ENCODE assay signal across 16 mouse cellular contexts in the genomic region with DNA sequence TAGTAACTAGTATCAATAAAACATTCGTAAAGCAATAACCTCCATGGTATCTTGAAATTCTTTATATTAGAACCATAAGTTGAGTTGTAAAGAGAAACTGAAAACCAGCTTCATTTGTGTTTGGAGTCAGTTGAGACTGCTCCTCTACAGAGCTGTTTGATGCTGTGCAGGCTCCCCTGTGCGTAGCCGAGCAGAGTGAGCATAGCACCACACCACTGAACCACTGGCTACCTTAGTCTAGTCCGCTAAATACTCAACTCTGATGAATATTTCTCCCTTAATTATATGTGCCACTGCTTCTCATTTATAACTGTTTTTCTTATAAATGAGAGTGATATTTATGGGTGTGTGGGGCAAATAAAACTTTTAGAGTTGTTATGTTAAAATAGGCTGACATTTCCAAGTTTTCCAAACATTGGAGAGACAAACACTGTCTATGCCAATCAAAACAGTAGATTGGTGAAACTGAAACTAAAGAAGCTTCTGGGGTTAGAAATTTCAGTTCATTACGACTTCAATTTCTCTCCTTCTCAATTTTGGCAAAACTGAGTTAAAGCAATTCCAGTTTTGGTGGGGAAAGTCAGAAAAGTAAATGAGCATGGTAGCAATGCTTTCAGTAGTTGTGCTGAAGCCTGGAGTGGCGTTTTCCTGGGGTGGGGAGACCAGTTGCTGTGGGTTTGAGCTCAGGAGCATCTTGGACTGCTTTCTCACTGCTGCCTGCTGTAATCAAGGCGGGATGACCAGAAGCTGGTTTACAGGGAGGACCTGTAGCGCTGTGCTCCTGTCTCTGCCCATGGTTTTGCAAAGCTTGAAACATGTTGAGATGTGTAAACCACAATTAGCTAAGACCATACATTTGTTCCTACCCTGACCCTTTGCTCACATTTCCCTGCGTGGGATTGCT.
A peak's percentile ranks its signal among the peaks of the same experiment; 100 is the strongest.
DNase-seq lines count a peak whose midpoint lies in the region; ATAC-seq and TF ChIP-seq lines count a peak whose summit lies in the region.
"Had no signal": no experiment of that assay in that cellular context is flagged by ENCODE, and none has a peak within 500 bp of the region (broad histone marks: within the 10 kb centered on the region; RNA-seq: fewer than 3 reads in every experiment).

No protein-coding gene starts in this region.

- no peaks in the 10 kb centered on the region for H3K4me1 ChIP-seq in heart, embryonic 10.5 days
- 0 out of 2 replicates have a peak, but pooled peaks cover 3% of the 10 kb centered on the region for H3K4me1 ChIP-seq in lung, adult 2 months (ENCODE audit: control insufficient read depth, insufficient read depth, low read length)
- peaks cover 2% of the 10 kb centered on the region; the same call in 1 of the 2 replicates for H3K4me1 ChIP-seq in brown adipose tissue, adult 24 weeks (ENCODE audit: control insufficient read depth, insufficient read depth, insufficient read length, low read length)
- H3K4me1 ChIP-seq in forebrain, embryonic 14.5 days (ENCODE audit: control insufficient read depth, insufficient read depth, low read length) = no peaks in the 10 kb centered on the region
- H3K4me1 ChIP-seq: forebrain, embryonic 15.5 days; liver, embryonic 12.5 days; neural tube, embryonic 12.5 days had no signal

- H3K27ac ChIP-seq in heart, embryonic 10.5 days = no peak overlapping the region
- peak overlapping the region; percentile 52 for H3K27ac ChIP-seq in brown adipose tissue, adult 24 weeks (replicated peaks; ENCODE audit: low read depth, low read length)
- no peak overlapping the region for H3K27ac ChIP-seq in forebrain, embryonic 14.5 days (ENCODE audit: low read depth, low read length)
- H3K27ac ChIP-seq: forebrain, embryonic 15.5 days; hindbrain, embryonic 14.5 days; liver, embryonic 12.5 days; neural tube, embryonic 12.5 days had no signal

- WGBS in heart, embryonic 10.5 days = 79% methylated on average over 9 of the region's 9 CpGs
- WGBS in lung, adult 2 months = 71% methylated on average over 9 of the region's 9 CpGs
- 86% methylated on average over 9 of the region's 9 CpGs for WGBS in forebrain, embryonic 14.5 days

- DNase-seq in heart, adult 8-10 months (ENCODE audit: low spot score) = peak; percentile 30
- DNase-seq in heart, embryonic 10.5 days (ENCODE audit: low spot score) = no peak
- no peak for DNase-seq in lung, adult 2 months
- no peak for DNase-seq in lung, adult 18-20 months
- DNase-seq in forebrain, embryonic 14.5 days (ENCODE audit: low spot score) = no peak
- no peak for DNase-seq in thymus, postnatal 10 days (ENCODE audit: low spot score in 2 of 2)
- DNase-seq: cerebellum, postnatal 25 days; kidney, postnatal 14 days; thymus, postnatal 36 days had no signal

- no peak for TF ChIP-seq POLR2A in lung, adult 2 months (IDR thresholded peaks at IDR 0.05; ENCODE audit: borderline replicate concordance, extremely low read depth, low read depth, low read length)

- H3K4me2 ChIP-seq in forebrain, embryonic 14.5 days (ENCODE audit: low read length) = no peak overlapping the region
- H3K4me2 ChIP-seq: forebrain, embryonic 15.5 days; hindbrain, embryonic 14.5 days; liver, embryonic 12.5 days; neural tube, embryonic 12.5 days had no signal

- no peak overlapping the region for H3K4me3 ChIP-seq in heart, embryonic 10.5 days
- H3K4me3 ChIP-seq in lung, adult 2 months (replicated peaks; ENCODE audit: extremely low read depth, low read depth, low read length) = peak overlapping the region; percentile 54
- peak overlapping the region; percentile 53 for H3K4me3 ChIP-seq in brown adipose tissue, adult 24 weeks (ENCODE audit: insufficient read depth, low read depth, low read length)
- no peak overlapping the region for H3K4me3 ChIP-seq in forebrain, embryonic 14.5 days (ENCODE audit: low read depth, low read length)
- H3K4me3 ChIP-seq: forebrain, embryonic 15.5 days; liver, embryonic 12.5 days; neural tube, embryonic 12.5 days had no signal

- no peak for TF ChIP-seq CTCF in lung, adult 2 months (IDR thresholded peaks at IDR 0.05; ENCODE audit: insufficient read depth, low read length)

- H3K36me3 ChIP-seq in heart, embryonic 10.5 days = no peaks in the 10 kb centered on the region
- H3K36me3 ChIP-seq in forebrain, embryonic 14.5 days (ENCODE audit: control insufficient read depth, insufficient read depth, low read length) = no peaks in the 10 kb centered on the region
- H3K36me3 ChIP-seq: forebrain, embryonic 15.5 days; liver, embryonic 12.5 days; neural tube, embryonic 12.5 days had no signal

- H3K9me3 ChIP-seq in heart, embryonic 10.5 days = no peaks in the 10 kb centered on the region
- no peaks in the 10 kb centered on the region for H3K9me3 ChIP-seq in forebrain, embryonic 14.5 days (replicated peaks; ENCODE audit: control insufficient read depth, low read length)
- H3K9me3 ChIP-seq: forebrain, embryonic 15.5 days; liver, embryonic 12.5 days; neural tube, embryonic 12.5 days had no signal

- no peaks in the 10 kb centered on the region for H3K27me3 ChIP-seq in heart, embryonic 10.5 days (ENCODE audit: insufficient read depth, poor library complexity, severe bottlenecking)
- no peaks in the 10 kb centered on the region for H3K27me3 ChIP-seq in forebrain, embryonic 14.5 days (replicated peaks; ENCODE audit: control insufficient read depth, insufficient read depth, low read length)
- H3K27me3 ChIP-seq: forebrain, embryonic 15.5 days; liver, embryonic 12.5 days; neural tube, embryonic 12.5 days had no signal

- H3K9ac ChIP-seq in forebrain, embryonic 14.5 days (ENCODE audit: low read length) = no peak overlapping the region
- H3K9ac ChIP-seq: forebrain, embryonic 15.5 days; hindbrain, embryonic 14.5 days; liver, embryonic 12.5 days; neural tube, embryonic 12.5 days had no signal

- 0 out of 2 replicates have a peak, but pooled peaks have one; percentile 11 for ATAC-seq in megakaryocyte progenitor cell, adult 5-6 weeks (replicated peaks; ENCODE audit: poor library complexity)
- no peak for ATAC-seq in forebrain, embryonic 14.5 days
- ATAC-seq: forebrain, embryonic 15.5 days; intestine, embryonic 16.5 days; liver, embryonic 12.5 days had no signal

Comparison
In these comparisons a context has a peak if more than half of its experiments do, and no peak if none do; other contexts are left out.
1. H3K4me3 ChIP-seq: peak in lung, adult 2 months (single experiment) and brown adipose tissue, adult 24 weeks (single experiment); none in heart, embryonic 10.5 days (single experiment) and forebrain, embryonic 14.5 days (single experiment).